Mouse (Mus musculus): ENCODE measurements at regions not wholly inside any gene's neighbourhood (a gene's known extent, or its start where the extent isn't known, plus 50 kb on each side); places are given as distances from the start of the nearest gene placed in this dataset.

DNA sequence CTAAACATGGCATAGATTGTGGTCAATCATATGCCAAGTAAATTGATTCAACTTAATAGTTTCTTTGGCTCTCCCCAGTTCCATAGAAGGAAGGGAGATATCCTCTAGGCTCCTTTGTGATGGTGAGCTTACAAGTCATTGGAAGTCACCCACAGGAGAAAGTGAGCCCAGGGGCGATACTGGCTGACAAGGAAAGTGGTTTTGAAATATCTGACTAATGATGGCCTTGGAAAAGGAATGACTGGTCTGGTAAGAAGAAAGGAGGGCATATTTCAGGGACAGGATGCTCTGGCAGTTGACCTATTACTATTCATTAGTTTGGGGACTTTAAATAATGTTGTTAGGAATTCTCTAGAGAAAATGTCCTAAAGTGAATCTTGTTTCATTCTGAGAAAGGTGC is 352.7 kb upstream of the Cdh11 start:
- DNase-seq (ENCODE audit: low read depth in 2 of 2, low spot score in 2 of 2) = no peak

- no peak for DNase-seq (ENCODE audit: low read depth in 2 of 2, low spot score in 2 of 2)
Measured at GRCm38 (mm10) chr8:103144835-103145234, 359.4 kb upstream of the Cdh11 start.

- DNase-seq (ENCODE audit: low read depth in 2 of 2, low spot score in 2 of 2) = no peak
Measured at GRCm38 (mm10) chr8:103148013-103148412, 362.6 kb upstream of the Cdh11 start.

DNA sequence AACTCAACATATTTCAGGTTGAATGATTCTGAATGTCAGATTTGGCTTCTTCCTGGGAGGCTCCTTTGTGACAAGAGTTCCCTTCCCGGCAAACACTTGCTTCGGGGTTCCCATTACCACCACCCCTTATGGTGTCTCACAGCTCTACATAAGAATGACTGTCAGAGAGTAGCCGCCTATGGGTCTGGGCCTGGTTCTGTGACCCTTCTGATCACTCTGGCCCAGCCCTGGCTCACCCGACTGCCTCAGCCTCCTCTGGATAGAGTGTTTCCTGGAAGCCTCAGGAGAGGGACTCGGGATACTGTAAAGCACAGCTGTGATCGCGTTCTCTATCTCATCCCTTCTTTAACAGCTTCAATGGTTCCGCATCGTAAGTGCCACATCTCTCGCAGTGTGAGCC is 363.0 kb upstream of the Cdh11 start:
- DNase-seq (ENCODE audit: low read depth in 2 of 2, low spot score in 2 of 2) = no peak

GRCm38 (mm10) chr8:103166623-103167316 is 381.3 kb upstream of the Cdh11 start:
- no peak for DNase-seq (ENCODE audit: low read depth in 2 of 2, low spot score in 2 of 2)

- DNase-seq (ENCODE audit: low read depth in 2 of 2, low spot score in 2 of 2) = no peak
Measured at GRCm38 (mm10) chr8:103173313-103173712, 387.9 kb upstream of the Cdh11 start.

- DNase-seq (ENCODE audit: low read depth in 2 of 2, low spot score in 2 of 2) = no peak
Measured at GRCm38 (mm10) chr8:103173803-103174429, 388.5 kb upstream of the Cdh11 start.

DNA sequence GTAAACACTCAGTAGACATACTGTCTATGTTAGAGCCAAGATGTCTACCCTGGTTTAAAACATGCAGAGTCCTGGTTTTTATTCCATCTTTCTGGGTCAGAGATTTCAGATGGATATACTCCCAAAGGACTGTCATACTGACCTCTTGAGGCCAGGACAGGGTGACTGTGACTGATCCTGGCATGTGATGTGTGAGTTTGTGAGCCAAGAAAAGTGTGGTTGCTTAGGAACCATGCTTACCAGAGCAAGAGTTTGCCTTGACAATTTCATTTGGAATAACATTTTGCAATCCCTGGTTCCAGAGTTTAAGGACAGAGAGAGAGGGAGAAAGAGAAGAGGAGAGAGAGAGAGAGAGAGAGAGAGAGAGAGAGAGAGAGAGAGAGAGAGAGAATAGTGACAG is 395.2 kb upstream of the Cdh11 start:
- no peak for DNase-seq (ENCODE audit: low read depth in 2 of 2, low spot score in 2 of 2)

DNA sequence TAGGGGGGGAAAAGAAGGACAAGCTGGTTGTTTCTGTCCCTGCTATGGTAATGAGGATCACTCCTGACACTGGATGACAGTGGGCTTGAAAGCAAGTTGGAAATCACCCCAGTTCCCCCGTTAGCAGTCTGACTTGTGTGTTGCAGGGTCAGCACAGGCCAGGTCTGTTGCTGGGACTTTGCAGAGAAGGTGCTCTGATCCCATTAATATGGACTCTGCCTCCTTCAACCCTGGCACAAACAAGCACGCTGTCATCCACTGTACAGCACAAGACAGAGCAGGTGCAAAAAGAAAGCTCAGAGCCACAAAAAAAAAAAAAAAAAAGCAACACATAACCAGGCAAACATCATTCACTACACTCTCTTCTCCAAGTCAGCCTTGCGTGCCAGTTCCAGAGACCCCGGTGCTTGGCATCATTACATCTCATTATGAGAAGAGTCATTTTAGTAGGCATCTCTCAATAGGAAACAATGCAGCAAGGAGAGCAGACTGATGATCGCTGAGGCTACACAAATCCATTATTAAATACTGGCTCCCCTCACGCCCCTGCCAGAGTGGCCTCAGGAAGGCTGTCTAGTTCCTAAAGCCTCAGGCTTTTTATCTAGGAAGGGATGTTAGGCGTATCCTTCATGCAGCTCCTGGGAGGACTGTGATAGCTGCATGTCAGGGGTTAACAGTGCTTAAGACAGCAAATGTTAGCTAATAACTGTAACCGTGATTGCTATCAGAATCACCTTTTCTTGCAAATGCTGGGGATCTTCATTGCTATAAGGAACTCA is 403.5 kb upstream of the Cdh11 start:
- DNase-seq (ENCODE audit: low read depth in 2 of 2, low spot score in 2 of 2) = no peak

DNA sequence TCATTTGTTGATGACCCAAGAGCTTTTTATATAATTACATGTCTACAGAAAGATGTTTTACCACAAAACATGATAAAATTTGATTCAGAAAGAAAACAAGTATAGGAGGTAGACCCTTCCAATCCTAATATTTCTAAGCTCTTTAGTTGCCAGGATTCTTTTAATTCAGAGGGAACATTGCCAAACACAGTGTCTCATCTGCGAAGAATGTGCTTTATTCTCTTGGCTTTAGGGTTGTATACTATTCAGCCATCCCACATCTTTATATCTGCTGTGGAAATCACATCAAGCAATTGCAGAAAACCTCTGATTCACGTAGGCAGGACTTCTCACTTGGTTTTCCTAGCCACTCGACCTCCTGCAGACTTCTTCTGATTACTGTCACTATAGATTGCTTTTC is 412.8 kb upstream of the Cdh11 start:
- no peak for DNase-seq (ENCODE audit: low read depth in 2 of 2, low spot score in 2 of 2)

DNA sequence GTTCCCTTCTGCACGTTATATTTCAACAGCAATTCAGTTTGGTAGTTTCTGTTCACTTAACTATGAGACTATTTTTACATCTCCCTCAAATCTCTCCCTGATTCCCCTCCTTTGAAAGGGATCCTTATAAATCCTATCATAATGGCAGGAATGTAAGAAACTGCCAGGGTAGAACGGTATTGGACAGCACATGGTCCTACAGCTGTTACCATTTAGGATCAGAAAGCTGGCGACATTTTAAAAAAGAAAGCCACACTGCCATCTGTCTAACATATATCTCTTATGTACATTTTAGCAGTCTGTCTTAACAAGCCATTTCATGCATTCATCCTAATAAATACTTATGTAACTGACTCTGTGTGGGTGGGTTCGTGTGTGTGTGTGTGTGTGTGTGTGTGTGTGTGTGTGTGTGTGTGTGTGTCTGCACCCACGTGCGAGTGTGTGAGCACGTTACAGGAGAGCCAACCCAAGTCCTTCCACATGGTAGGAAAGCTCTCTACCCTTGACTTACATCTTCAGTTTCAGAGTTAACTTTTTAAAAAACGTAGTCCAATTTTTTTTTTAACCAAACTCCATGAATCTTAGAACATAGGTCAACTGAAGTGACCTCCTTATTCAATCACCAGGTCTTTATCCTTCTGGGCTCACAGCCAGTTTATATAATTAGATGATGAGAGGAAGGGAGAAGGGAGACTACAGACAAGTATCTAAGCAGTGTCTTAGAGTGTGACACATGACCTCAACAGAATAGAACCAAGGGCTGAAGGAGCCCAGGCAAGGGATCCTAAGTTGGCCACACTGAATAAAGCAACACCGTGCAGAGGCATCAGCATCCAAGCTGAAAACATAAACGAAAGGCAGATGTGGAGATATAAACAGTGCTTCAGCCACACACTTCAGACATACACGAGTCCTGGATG is 414.5 kb upstream of the Cdh11 start:
- DNase-seq (ENCODE audit: low read depth in 2 of 2, low spot score in 2 of 2) = no peak

- DNase-seq (ENCODE audit: low read depth in 2 of 2, low spot score in 2 of 2) = no peak
Measured at GRCm38 (mm10) chr8:103203710-103204109, 418.3 kb upstream of the Cdh11 start.

GRCm38 (mm10) chr8:103214606-103215005 is 429.2 kb upstream of the Cdh11 start:
- no peak for DNase-seq (ENCODE audit: low read depth in 2 of 2, low spot score in 2 of 2)

- DNase-seq (ENCODE audit: low read depth in 2 of 2, low spot score in 2 of 2) = no peak
Measured at GRCm38 (mm10) chr8:103230741-103231475, 445.5 kb upstream of the Cdh11 start.

DNA sequence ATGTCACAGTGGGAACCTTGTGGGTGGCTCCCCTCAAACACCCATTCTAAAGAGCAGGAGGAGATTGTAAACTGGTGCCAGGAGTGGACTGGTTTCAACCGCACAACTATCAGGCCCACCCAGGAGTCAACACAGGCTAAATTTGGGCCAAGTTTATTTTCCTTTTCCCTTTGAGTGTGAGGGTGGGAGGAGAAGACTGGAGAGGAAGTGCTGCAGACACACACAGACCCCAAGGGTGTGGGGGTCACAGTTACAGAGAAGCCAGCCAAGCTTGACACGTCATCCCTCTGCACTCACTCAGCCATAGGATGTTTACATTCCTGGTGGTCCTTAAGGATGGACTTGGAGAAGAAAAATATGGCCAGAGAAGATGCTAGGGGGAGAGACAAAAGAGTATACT is 448.9 kb upstream of the Cdh11 start:
- no peak for DNase-seq (ENCODE audit: low read depth in 2 of 2, low spot score in 2 of 2)

GRCm38 (mm10) chr8:103235614-103236013 is 450.2 kb upstream of the Cdh11 start:
- DNase-seq (ENCODE audit: low read depth in 2 of 2, low spot score in 2 of 2) = no peak

GRCm38 (mm10) chr8:103238456-103238970 is 453.1 kb upstream of the Cdh11 start:
- no peak for DNase-seq (ENCODE audit: low read depth in 2 of 2, low spot score in 2 of 2)

DNA sequence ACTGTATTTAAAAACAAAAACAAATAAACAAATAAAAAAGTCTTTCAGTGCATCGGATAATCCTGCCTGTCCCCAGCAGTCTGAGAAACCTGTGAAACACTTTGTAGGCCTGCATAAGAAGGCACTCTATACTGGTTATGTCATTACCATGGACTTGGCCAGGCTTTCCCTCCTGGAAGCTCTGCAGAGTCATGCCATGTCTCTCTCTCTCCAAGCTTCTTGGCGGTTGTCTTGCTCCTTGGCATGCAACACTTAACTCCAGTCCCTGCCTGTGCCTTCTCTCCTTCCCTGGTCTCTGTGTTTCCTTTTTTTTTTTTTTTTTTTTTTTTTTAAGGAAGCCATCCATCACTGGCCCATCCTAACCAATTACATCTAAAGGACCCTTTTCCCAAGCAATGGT is 458.7 kb upstream of the Cdh11 start:
- no peak for DNase-seq (ENCODE audit: low read depth in 2 of 2, low spot score in 2 of 2)

GRCm38 (mm10) chr8:103244658-103245057 is 459.2 kb upstream of the Cdh11 start:
- no peak for DNase-seq (ENCODE audit: low read depth in 2 of 2, low spot score in 2 of 2)

DNA sequence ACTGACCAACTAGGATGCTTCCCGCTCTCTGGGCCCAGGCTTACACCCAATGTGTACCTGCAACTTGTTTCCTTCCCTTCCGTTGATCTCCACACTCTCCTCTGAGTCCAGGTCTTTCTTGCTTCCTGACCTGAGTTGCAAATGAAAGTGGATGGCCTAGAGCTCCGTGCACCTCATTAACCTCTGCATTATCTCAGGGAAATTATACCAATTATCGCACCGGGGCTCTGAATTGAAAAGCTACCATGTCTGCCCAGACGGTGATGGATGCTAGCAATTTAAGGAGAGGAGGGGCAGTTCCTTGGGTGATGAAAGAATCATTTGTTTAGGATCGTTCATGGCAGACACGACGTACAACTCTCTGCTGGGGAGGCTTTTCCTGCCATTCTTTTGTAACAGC is 460.4 kb upstream of the Cdh11 start:
- no peak for DNase-seq (ENCODE audit: low read depth in 2 of 2, low spot score in 2 of 2)
